Mouse (Mus musculus) layer of hippocampus, adult 8-10 months (tissue): ENCODE results near the gene Msh6. TPM values are rescaled to one million over a fixed set of nuclear protein-coding genes. Genes with fewer than 3 reads are reported as not detected.
"Not testable (repeated sequence)": the region's sequence is repeated elsewhere in the genome, so short reads cannot be mapped to it uniquely, and the experiment has no call there.

Source experiments
- DNase-seq, 2 experiments: peaks; one replicate each; pipeline ENCODE4 v3.0.0; 2022; ENCODE audit warnings: low spot score in 2 of 2
- total RNA-seq, 4 experiments: library from RNA; stranded (reverse); gene quantifications; 2 replicates each; pipeline ENCODE4 v1.2.4; 2022

Msh6 gene
- total RNA-seq = 10 to 100 TPM; 15.0 to 15.8 (median 15.6) TPM

- DNase-seq = peak; percentile 70 to 78
These were observed at the start of gene Msh6 for GRCm38 (mm10) chr17:87974629-87975228. Gene Msh6 (plus strand): TSS chr17:87975062.

- no peak for DNase-seq
These were observed 40.5 kb upstream of the Msh6 start for GRCm38 (mm10) chr17:87934326-87934725.

GRCm38 (mm10) chr17:87934736-87935135 is 40.1 kb upstream of the Msh6 start:
- no peak for DNase-seq

GRCm38 (mm10) chr17:87936156-87936555 is 38.7 kb upstream of the Msh6 start:
- DNase-seq = no peak

- DNase-seq = peak; percentile 55 to 85
These were observed 25.8 kb upstream of the Msh6 start for GRCm38 (mm10) chr17:87948965-87949584.

GRCm38 (mm10) chr17:87954618-87955124 is 20.2 kb upstream of the Msh6 start:
- not testable (repeated sequence) for DNase-seq

GRCm38 (mm10) chr17:87957096-87957840 is 17.6 kb upstream of the Msh6 start:
- no peak for DNase-seq

- no peak for DNase-seq
These were observed 16.6 kb upstream of the Msh6 start for GRCm38 (mm10) chr17:87958283-87958682.

GRCm38 (mm10) chr17:87959406-87959805 is 15.5 kb upstream of the Msh6 start:
- not testable (repeated sequence) for DNase-seq

GRCm38 (mm10) chr17:87959931-87960330 is 14.9 kb upstream of the Msh6 start:
- not testable (repeated sequence) for DNase-seq

GRCm38 (mm10) chr17:87963081-87964075 is 11.5 kb upstream of the Msh6 start:
- no peak for DNase-seq

- DNase-seq = not testable (repeated sequence)
These were observed 6.4 kb upstream of the Msh6 start for GRCm38 (mm10) chr17:87968483-87968926.

- not testable (repeated sequence) for DNase-seq
These were observed 2.9 kb upstream of the Msh6 start for GRCm38 (mm10) chr17:87971696-87972591.

- no peak for DNase-seq
These were observed 2.0 kb upstream of the Msh6 start for GRCm38 (mm10) chr17:87972856-87973255.

GRCm38 (mm10) chr17:87973261-87974167 is 1.3 kb upstream of the Msh6 start:
- no peak for DNase-seq

GRCm38 (mm10) chr17:87975229-87975853 is 479 bp downstream of the Msh6 start:
- DNase-seq = no peak

GRCm38 (mm10) chr17:87976154-87976806 is 1.4 kb downstream of the Msh6 start:
- DNase-seq = no peak

- DNase-seq = not testable (repeated sequence)
These were observed 2.1 kb downstream of the Msh6 start for GRCm38 (mm10) chr17:87976927-87977326.
